Mouse (Mus musculus): ENCODE results near the gene Vsnl1. TPM values are rescaled to one million over a fixed set of nuclear protein-coding genes. Genes with fewer than 3 reads are reported as not detected.

The Vsnl1 gene
- polyA plus RNA-seq (2016; fragmentation: Nextera tagmentation; extraction: Ambion mirVana), result 5.0 and 6.0 TPM in 2 replicates

DNA sequence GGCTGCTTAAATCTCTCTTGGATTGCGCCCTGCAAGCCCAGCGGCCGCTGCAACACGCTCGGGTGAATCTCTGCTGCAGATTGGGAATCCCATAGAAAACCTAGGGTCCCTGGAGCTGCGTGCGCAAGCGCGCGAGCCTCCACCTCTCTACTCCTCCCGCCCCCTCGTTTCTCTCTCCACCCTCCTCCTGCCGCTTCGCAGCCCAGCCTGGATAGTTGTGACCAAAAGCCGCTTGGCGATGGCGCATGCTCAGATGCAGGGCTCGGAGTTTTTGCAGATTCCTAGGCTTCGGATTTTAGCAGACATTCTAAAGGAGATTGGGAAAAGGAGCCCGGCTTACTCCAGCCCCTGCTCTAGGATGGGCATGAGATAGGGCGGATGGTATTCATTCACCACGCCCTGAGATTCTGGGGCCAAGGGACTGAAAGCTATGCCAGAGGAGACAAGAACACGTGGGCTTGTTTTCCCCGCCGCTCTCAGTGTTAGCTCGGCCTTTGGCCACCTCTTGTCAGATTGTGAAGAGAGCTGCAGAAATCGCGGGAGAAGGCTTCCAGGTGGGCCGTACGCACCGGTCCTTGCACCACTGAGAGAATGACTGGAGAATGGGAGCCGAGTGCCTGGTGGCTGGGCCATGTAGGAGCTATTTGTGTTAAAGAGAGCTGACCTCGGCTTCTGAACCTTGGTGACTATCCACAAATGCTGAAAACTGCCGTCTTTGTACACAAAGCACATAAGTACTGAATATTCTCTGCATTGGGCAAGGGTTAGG lies at the start of gene Vsnl1:
Gene Vsnl1 (minus strand): TSS at position 117 of the 769 bp plus-strand sequence.
- H3K27me3 ChIP-seq, result peaks cover 28% of the 10 kb centered on the region
- peak within 1 kb of the TSS; percentile 66 for H3K4me2 ChIP-seq (replicated peaks)
- peaks cover 10% of the 10 kb centered on the region; the same call in 1 of the 2 replicates for H3K4me1 ChIP-seq
- no peaks in the 10 kb centered on the region for H3K9me3 ChIP-seq (replicated peaks)
- ATAC-seq (ENCODE audit: low FRiP score), result peak; percentile 97
- H3K27ac ChIP-seq, result peak within 1 kb of the TSS; percentile 9; the same call in 1 of the 2 replicates
- 3% methylated on average over 34 of the region's 34 CpGs for WGBS
- H3K4me3 ChIP-seq, result peak within 1 kb of the TSS; percentile 37
- no peaks in the 10 kb centered on the region for H3K36me3 ChIP-seq
- H3K9ac ChIP-seq, result peak within 1 kb of the TSS; percentile 54

DNA sequence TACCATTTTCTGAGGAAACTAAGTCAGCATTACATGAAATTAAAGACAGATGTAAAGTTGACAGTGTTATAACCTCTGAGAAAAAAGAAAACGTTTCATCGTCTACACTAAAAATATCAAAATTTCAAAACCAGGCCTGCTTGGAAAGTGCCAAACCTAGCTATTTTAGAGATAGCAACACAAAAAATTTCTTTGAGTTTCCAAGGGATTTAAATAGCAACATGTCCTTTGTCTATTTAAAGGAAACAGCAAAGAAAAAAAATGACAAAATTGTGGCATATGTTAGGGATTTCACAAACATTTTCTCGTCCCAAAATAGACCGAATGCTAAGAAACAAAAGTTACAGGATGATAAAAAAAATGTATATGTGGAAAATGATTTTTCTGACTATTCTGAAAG lies 20.2 kb upstream of the Vsnl1 start:
- Histone ChIP-seq H3K4me1 (peaks cover 4% of the 10 kb centered on the region), H3K27me3 (0 out of 2 replicates have a peak, but pooled peaks cover 3% of the 10 kb centered on the region), H3K36me3 (no peaks in the 10 kb centered on the region), H3K9ac (no peak overlapping the region), H3K4me3 (no peak overlapping the region), H3K9me3 (replicated peaks) (no peaks in the 10 kb centered on the region), H3K4me2 (replicated peaks) (peak overlapping the region; percentile 80; the same call in 1 of the 2 replicates), H3K27ac (no peak overlapping the region)
- ATAC-seq (ENCODE audit: low FRiP score), result no peak
- WGBS, result 80% methylated on average over 4 of the region's 4 CpGs

DNA sequence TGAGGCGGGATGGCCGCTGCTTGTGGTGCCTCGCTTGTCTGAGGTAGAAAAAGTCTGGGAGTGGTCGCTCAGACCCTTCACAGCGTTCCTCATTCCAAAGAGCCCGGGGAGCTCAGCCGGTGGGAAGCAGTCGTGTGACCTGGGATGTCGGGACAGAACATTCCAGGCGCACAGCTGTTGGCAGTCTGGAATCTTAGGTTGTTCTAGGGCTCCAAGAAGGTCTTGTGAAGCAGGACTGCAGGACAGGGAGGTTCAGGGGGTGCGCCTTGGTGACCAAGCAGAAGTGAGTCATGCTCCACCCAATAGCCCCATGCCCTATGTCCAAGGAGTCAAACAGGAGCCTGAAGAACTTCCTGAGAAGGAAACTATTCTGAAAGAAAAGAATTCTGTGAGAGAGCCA lies 19.8 kb upstream of the Vsnl1 start:
- Histone ChIP-seq H3K9me3 (replicated peaks) (no peaks in the 10 kb centered on the region), H3K4me1 (peaks cover 4% of the 10 kb centered on the region), H3K4me3 (peak overlapping the region; percentile 58), H3K4me2 (replicated peaks) (peak overlapping the region; percentile 80), H3K27ac (no peak overlapping the region), H3K9ac (peak overlapping the region; percentile 60), H3K36me3 (no peaks in the 10 kb centered on the region), H3K27me3 (0 out of 2 replicates have a peak, but pooled peaks cover 3% of the 10 kb centered on the region)
- 5% methylated on average over 11 of the region's 11 CpGs for WGBS
- peak; percentile 70; the same call in 1 of the 2 replicates for ATAC-seq (ENCODE audit: low FRiP score)

DNA sequence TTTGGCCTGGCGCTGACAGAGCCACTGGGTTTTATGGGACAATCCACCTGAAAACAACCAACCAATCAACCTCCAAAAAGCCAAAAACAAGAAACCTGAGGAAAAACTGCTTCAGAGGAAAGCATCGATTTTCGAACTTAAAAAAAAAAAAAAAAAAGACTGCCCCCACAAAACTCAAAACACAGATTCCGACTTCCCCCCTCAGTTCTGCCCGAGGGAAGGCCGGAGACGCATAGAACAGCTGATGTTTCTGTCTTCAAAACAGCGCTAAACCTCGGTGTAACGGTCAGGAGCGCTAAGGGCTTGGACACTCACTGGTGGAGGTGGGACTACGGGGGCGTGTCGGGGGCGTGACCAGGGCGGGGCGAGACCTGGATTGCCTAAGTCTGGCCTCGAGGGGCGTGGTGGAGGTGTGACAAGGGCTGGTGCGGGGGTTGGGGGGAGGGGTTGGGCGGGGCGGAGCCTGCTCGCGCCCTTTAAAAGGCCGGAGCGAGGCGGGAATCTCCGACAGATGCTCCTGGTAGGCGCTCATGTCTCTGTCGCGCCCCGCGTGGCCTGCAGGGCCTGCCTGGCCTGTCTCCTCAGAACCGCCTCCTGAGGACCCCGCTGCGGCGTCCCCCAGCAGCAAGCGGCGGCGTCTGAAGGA lies 19.3 kb upstream of the Vsnl1 start, which contains the start of gene Rad51ap2:
Gene Rad51ap2 (plus strand): TSS at position 531 of the 646 bp plus-strand sequence.
- Histone ChIP-seq H3K36me3 (no peaks in the 10 kb centered on the region), H3K27me3 (0 out of 2 replicates have a peak, but pooled peaks cover 3% of the 10 kb centered on the region), H3K4me1 (peaks cover 4% of the 10 kb centered on the region), H3K4me2 (replicated peaks) (peak within 1 kb of the TSS; percentile 80), H3K9me3 (replicated peaks) (no peaks in the 10 kb centered on the region), H3K9ac (peak within 1 kb of the TSS; percentile 60), H3K27ac (no peak within 1 kb of the TSS), H3K4me3 (peak within 1 kb of the TSS; percentile 58)
- peak; percentile 100 for ATAC-seq (ENCODE audit: low FRiP score)
- 1% methylated on average over 40 of the region's 40 CpGs for WGBS

DNA sequence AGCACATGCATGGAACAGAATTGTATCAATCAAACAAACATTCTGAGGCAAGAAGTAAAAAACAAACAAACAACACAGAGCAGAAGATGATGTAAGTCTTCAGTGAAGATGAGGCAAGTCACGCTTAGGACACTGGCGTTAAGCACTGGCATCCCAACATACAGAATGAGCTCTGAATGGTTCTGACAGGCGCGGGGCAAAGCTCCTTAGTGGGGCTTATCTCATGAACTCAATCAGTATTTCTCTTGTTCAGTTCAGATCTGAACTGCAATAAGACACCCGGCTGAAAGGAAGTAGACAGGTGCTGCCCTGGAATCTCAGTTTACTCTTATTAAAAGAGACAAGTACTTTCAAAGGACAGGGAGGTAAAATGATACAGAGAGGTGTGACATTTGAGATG lies 17.7 kb upstream of the Vsnl1 start:
- no peak overlapping the region for H3K9ac ChIP-seq
- no peaks in the 10 kb centered on the region for H3K9me3 ChIP-seq (replicated peaks)
- no peaks in the 10 kb centered on the region for H3K36me3 ChIP-seq
- H3K4me2 ChIP-seq (replicated peaks), result no peak overlapping the region
- 0 out of 2 replicates have a peak, but pooled peaks cover 3% of the 10 kb centered on the region for H3K27me3 ChIP-seq
- no peak overlapping the region for H3K27ac ChIP-seq
- no peak overlapping the region for H3K4me3 ChIP-seq
- peaks cover 4% of the 10 kb centered on the region for H3K4me1 ChIP-seq
- ATAC-seq (ENCODE audit: low FRiP score), result no peak
- WGBS, result 75% methylated on average over 5 of the region's 5 CpGs

DNA sequence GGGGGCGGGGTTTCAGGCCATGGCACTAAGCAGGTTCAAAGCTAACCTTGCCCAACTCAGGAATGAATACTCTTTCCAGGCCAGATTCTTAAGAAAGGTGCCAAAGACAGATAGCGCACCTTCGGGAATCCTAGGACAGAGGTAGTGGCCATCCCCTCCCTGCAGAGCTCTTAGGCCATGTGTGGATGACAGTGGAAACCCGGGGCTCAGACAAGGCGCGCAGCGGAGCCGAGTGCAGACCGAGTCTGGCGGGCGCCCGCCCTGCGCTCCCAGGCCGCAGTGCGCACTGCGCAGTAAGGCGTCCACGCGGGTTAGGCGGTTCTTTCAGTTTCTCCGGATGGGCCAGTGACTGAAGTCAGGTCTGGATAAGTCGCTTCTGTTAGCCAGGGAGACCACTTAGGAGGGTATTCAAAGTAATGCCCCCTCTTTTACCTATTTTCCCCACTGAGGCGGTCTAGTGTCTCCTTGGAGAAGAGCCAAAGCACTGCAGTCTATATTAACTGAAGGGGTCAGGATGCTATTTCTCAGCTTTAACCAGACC lies 1.6 kb upstream of the Vsnl1 start:
- H3K9ac ChIP-seq, result no peak overlapping the region
- ATAC-seq (ENCODE audit: low FRiP score), result peak; percentile 19; the same call in 1 of the 2 replicates
- peaks cover 10% of the 10 kb centered on the region; the same call in 1 of the 2 replicates for H3K4me1 ChIP-seq
- H3K4me3 ChIP-seq, result peak overlapping the region; percentile 37
- peaks cover 28% of the 10 kb centered on the region for H3K27me3 ChIP-seq
- H3K27ac ChIP-seq, result no peak overlapping the region
- H3K4me2 ChIP-seq (replicated peaks), result peak overlapping the region; percentile 66
- no peaks in the 10 kb centered on the region for H3K36me3 ChIP-seq
- H3K9me3 ChIP-seq (replicated peaks), result no peaks in the 10 kb centered on the region
- WGBS, result 31% methylated on average over 23 of the region's 23 CpGs

DNA sequence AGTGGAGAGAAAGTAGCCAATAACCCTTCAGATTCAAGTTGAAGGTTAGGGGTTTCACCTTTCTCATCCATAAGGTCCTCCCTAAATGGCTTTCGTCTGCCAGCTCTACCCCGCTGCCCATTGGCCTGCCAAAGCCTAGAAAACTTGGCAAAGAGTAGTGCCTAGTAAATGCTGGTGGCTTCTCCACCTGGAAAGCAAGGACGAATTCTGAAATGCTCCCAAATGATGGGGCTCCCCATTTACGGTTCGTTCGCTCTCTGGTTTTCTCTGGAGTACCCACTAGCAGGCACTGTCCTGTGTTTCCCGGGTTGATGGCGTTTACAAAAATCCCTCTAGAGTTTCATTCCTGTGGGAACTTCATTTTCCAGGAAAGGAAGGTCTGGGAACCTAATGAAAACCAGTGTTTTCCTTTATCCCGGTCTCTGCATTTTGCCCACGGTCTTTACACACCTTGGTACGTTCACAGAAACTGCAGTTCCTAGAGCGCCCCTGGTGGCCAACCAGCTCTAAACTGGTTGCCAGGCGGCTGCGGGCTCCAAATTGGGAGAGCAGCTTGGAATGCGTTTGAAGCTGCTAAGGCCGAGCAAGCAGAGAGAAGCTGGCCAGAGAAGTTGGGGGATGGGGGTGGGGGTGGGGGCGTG lies 973 bp upstream of the Vsnl1 start:
- ATAC-seq (ENCODE audit: low FRiP score), result peak; percentile 53; the same call in 1 of the 2 replicates
- 18% methylated on average over 17 of the region's 17 CpGs for WGBS

DNA sequence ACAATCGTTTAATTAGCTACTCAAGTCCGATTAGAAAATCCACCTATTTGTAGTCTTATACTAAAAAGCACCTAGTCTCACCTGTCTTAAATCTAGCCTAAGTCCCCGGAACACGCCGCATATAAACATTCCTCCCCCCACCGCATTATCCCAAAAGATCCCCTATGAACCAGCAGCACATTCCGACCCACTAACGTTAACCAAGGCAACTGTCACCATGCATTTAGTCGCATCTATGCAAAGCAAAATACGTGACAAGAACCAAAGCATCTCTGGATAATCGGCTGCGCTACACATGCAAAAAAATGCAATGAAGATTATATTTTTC lies 426 bp downstream of the Vsnl1 start:
- Histone ChIP-seq H3K4me3 (peak overlapping the region; percentile 37), H3K9me3 (replicated peaks) (no peaks in the 10 kb centered on the region), H3K27ac (no peak overlapping the region), H3K27me3 (peaks cover 28% of the 10 kb centered on the region), H3K36me3 (no peaks in the 10 kb centered on the region), H3K4me2 (replicated peaks) (peak overlapping the region; percentile 66), H3K4me1 (peaks cover 10% of the 10 kb centered on the region; the same call in 1 of the 2 replicates), H3K9ac (peak overlapping the region; percentile 54)
- peak; percentile 43 for ATAC-seq (ENCODE audit: low FRiP score)
- 2% methylated on average over 12 of the region's 12 CpGs for WGBS

More for the DNA sequence above, 973 bp upstream of the Vsnl1 start:
- Histone ChIP-seq H3K27me3 (peaks cover 28% of the 10 kb centered on the region), H3K36me3 (no peaks in the 10 kb centered on the region), H3K9me3 (replicated peaks) (no peaks in the 10 kb centered on the region), H3K4me3 (peak overlapping the region; percentile 37), H3K4me1 (peaks cover 10% of the 10 kb centered on the region; the same call in 1 of the 2 replicates), H3K27ac (no peak overlapping the region; the same call in 1 of the 2 replicates), H3K9ac (no peak overlapping the region), H3K4me2 (replicated peaks) (peak overlapping the region; percentile 66)

DNA sequence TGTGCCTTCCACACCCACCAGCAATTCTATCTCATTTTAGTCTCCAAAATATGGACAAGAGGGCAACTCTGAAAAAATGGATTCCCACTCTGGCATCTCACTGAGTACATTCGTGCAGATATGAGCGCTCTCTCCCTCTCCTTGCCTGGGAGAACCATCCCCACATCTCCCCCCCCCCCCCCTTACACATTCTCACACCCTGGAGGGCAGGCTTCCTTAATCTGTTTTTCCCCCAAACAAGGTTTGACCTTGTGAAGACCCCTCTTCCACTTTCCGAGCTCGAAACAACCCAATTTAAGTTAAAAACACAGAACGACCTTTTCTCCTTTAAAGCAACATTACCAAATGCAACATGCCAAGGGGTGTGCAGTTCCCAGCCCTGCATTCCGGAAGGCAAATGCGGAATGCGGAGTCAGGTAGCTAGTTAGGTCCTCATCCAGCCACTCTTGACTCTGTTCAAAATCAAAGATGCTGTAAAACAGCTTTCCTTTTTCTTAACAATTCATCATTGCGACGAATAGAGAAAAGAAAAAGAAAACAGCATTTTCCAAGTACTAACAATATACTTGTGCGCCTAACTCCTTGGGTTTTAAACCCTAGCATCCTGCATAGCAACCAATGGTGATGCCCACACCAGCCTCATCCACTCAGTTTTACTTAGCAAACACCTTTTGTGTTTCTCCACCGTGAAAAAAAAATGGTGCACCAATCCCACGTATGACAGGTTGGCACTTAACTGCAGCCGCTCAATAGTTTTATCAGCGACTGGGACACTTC lies 979 bp downstream of the Vsnl1 start:
- no peak overlapping the region for H3K27ac ChIP-seq
- H3K4me1 ChIP-seq, result peaks cover 10% of the 10 kb centered on the region; the same call in 1 of the 2 replicates
- no peaks in the 10 kb centered on the region for H3K9me3 ChIP-seq (replicated peaks)
- peak overlapping the region; percentile 66 for H3K4me2 ChIP-seq (replicated peaks)
- WGBS, result 7% methylated on average over 15 of the region's 15 CpGs
- H3K27me3 ChIP-seq, result peaks cover 28% of the 10 kb centered on the region
- no peak for ATAC-seq (ENCODE audit: low FRiP score)
- peak overlapping the region; percentile 37 for H3K4me3 ChIP-seq
- H3K36me3 ChIP-seq, result no peaks in the 10 kb centered on the region
- peak overlapping the region; percentile 54 for H3K9ac ChIP-seq

DNA sequence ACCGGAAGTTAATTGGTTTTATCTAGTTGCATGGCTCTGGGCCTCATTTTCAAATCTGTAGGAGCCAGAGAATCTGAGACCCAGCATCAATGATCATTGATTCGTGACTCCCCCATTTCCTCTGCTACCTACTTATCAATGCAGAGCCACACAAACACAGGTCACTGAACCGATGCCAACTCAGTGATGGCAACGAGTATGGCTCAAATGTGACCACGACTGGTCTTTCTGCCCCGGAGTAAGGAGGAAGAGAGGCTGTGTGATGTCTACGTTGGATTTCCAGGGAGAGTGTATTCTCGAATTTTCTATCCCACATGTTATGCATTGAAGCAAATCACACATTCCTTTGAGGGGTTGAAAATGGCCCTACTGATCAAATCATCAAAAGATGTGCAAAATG lies 2.0 kb downstream of the Vsnl1 start:
- Histone ChIP-seq H3K27ac (no peak overlapping the region), H3K9me3 (replicated peaks) (no peaks in the 10 kb centered on the region), H3K4me2 (replicated peaks) (no peak overlapping the region), H3K27me3 (peaks cover 28% of the 10 kb centered on the region), H3K4me3 (no peak overlapping the region), H3K4me1 (peaks cover 10% of the 10 kb centered on the region; the same call in 1 of the 2 replicates), H3K36me3 (no peaks in the 10 kb centered on the region), H3K9ac (no peak overlapping the region)
- WGBS, result 84% methylated on average over 8 of the region's 8 CpGs
- no peak for ATAC-seq (ENCODE audit: low FRiP score)

DNA sequence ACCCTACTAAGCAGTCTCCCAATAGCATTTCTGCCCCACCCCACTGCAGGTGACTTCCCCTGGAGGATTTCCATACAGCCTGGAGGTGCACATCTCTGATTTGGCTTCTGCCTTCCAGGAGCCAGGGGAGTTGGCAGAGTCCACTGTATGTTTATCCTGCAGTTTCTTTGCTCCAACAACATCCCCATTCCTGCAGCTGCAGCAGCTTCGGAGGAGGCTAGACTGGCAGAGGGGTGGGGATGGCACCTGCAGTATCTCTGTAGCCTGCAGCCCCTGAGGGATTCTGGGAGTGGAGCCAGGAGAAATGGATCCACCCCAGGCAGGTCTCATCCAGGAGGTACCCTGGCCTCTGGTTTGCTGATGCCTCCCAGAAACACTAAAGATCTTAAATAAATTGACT lies 2.7 kb downstream of the Vsnl1 start:
- WGBS, result 42% methylated on average over 1 of the region's 1 CpGs
- Histone ChIP-seq H3K27ac (no peak overlapping the region), H3K4me1 (peaks cover 10% of the 10 kb centered on the region; the same call in 1 of the 2 replicates), H3K4me3 (no peak overlapping the region), H3K4me2 (replicated peaks) (no peak overlapping the region), H3K9ac (no peak overlapping the region), H3K27me3 (peaks cover 26% of the 10 kb centered on the region), H3K9me3 (replicated peaks) (no peaks in the 10 kb centered on the region), H3K36me3 (no peaks in the 10 kb centered on the region)
- ATAC-seq (ENCODE audit: low FRiP score), result no peak
